Mouse (Mus musculus) small intestine, adult 2 months (tissue): Measurements from ENCODE around the gene F5. TPM values are rescaled to one million over a fixed set of nuclear protein-coding genes. Genes with fewer than 3 reads are reported as not detected.
A peak's percentile ranks its signal among the peaks of the same experiment; 100 is the strongest.

ENCODE experiments used
- H3K27ac ChIP-seq: fragments of 200-500 bp; 2 replicates; pipeline ENCODE4 v1.5.1; 2012; ENCODE audit warnings: low read depth, low read length, control low read depth, inconsistent platforms; ENCODE audit not compliant: insufficient read depth
- H3K27me3 ChIP-seq: fragments of 200-500 bp; 2 replicates; pipeline ENCODE4 v1.6.1; 2012; ENCODE audit warnings: mild to moderate bottlenecking, moderate library complexity, low read length, inconsistent platforms; ENCODE audit not compliant: control insufficient read depth, insufficient read depth
- H3K36me3 ChIP-seq: fragments of 200-500 bp; 2 replicates; pipeline ENCODE4 v1.6.1; 2012; ENCODE audit warnings: mild to moderate bottlenecking, low read length, control low read depth, inconsistent platforms; ENCODE audit not compliant: control insufficient read depth, insufficient read depth
- H3K4me1 ChIP-seq: fragments of 200-500 bp; 2 replicates; pipeline ENCODE4 v1.6.1; 2012; ENCODE audit warnings: low read length, inconsistent platforms, mixed read lengths; ENCODE audit not compliant: control insufficient read depth, insufficient read depth, insufficient read length
- H3K4me3 ChIP-seq: fragments of 200-500 bp; 2 replicates; pipeline ENCODE4 v1.5.1; 2012; ENCODE audit warnings: low read depth, mild to moderate bottlenecking, control low read depth, inconsistent platforms, low read length, moderate library complexity
- CTCF ChIP-seq: fragments of 200-500 bp; IDR thresholded peaks from 2 replicates; pipeline ENCODE4 v1.5.1; 2012; ENCODE audit warnings: low read depth, mild to moderate bottlenecking, control low read depth, inconsistent platforms, low read length, moderate library complexity, mixed read lengths; ENCODE audit not compliant: insufficient replicate concordance, insufficient read length; ENCODE audit errors: extremely low read depth
- POLR2A ChIP-seq: fragments of 200-500 bp; IDR thresholded peaks from 2 replicates; pipeline ENCODE4 v1.6.1; 2012; ENCODE audit warnings: low read depth, mild to moderate bottlenecking, control low read depth, inconsistent platforms, low read length, moderate library complexity
- WGBS: fragments of 180-500 bp; shearing (Covaris S2); methylation state at CpG from one replicate; pipeline ENCODE4 v1.1.7; 2018; 5-methylcytosine and 5-hydroxymethylcytosine counted together
- polyA plus RNA-seq: library from polyadenylated mRNA; depleted of rRNA; stranded (reverse); fragments of >200 nt; gene quantifications from 2 replicates; pipeline ENCODE4 v1.2.3, GENCODE M21; 2012; rRNA removed

The F5 gene
- polyA plus RNA-seq, 1 experiment, result 0.23 TPM

GRCm38 (mm10) chr1:164260171-164261028, 108.8 kb downstream of the F5 start:
- 32% methylated on average over 16 of the region's 16 CpGs for WGBS
- Histone ChIP-seq H3K4me1 (peaks cover 7% of the 10 kb centered on the region), H3K36me3 (peaks cover 28% of the 10 kb centered on the region), H3K27me3 (no peaks in the 10 kb centered on the region), H3K27ac (peak overlapping the region; percentile 24), H3K4me3 (peak overlapping the region; percentile 9)
- TF ChIP-seq POLR2A (no peak), CTCF (no peak)

GRCm38 (mm10) chr1:164261553-164261952, 109.9 kb downstream of the F5 start:
- no peak overlapping the region for H3K4me3 ChIP-seq
- no peaks in the 10 kb centered on the region for H3K27me3 ChIP-seq
- peaks cover 25% of the 10 kb centered on the region for H3K36me3 ChIP-seq
- WGBS, result 55% methylated on average over 7 of the region's 7 CpGs
- no peak overlapping the region for H3K27ac ChIP-seq
- peaks cover 7% of the 10 kb centered on the region for H3K4me1 ChIP-seq
- TF ChIP-seq CTCF (no peak), POLR2A (no peak)

Other genes starting within 250 kb of the F5 start
- 3.6 and 4.6 TPM in 2 replicates for gene Scyl3, start 222.7 kb upstream of the F5 start, polyA plus RNA-seq
- 0.25 and 0.44 TPM in 2 replicates for gene BC055324, start 157.0 kb upstream of the F5 start, polyA plus RNA-seq
- gene Mettl18, start 156.9 kb upstream of the F5 start, polyA plus RNA-seq, result 0.06 and 0.08 TPM in 2 replicates
- gene Sele, start 103.6 kb upstream of the F5 start, polyA plus RNA-seq, result 0.08 TPM in 1 of 2 replicates, not detected in the other
- 0.70 and 0.75 TPM in 2 replicates for gene Sell, start 89.9 kb upstream of the F5 start, polyA plus RNA-seq
- 0.63 and 1.0 TPM in 2 replicates for gene Selp, start 36.6 kb upstream of the F5 start, polyA plus RNA-seq
- 7.2 and 7.4 TPM in 2 replicates for gene Slc19a2, start 97.2 kb downstream of the F5 start, polyA plus RNA-seq
- gene Ccdc181, start 123.7 kb downstream of the F5 start, polyA plus RNA-seq, result 0.51 and 1.4 TPM in 2 replicates
- gene Nme7, start 152.3 kb downstream of the F5 start, polyA plus RNA-seq, result 1.6 and 1.9 TPM in 2 replicates
- 0.86 and 1.1 TPM in 2 replicates for gene Blzf1, start 155.7 kb downstream of the F5 start, polyA plus RNA-seq